Mouse (Mus musculus) R1 (cell line): ENCODE measurements around the gene Acads.
"Not testable (repeated sequence)": the region's sequence is repeated elsewhere in the genome, so short reads cannot be mapped to it uniquely, and the experiment has no call there.

Experiments used
- DNase-seq: peaks from one replicate; pipeline ENCODE4 v3.0.0-alpha.2; 2018; ENCODE audit warnings: low read depth, low spot score

Acads gene

GRCm38 (mm10) chr5:115073306-115073705, 45.8 kb downstream of the Acads start:
- not testable (repeated sequence) for DNase-seq

GRCm38 (mm10) chr5:115072143-115072542, 47.0 kb downstream of the Acads start:
- no peak for DNase-seq

- no peak for DNase-seq
Measured at GRCm38 (mm10) chr5:115071096-115071901, 47.8 kb downstream of the Acads start.

GRCm38 (mm10) chr5:115070457-115070856, 48.7 kb downstream of the Acads start:
- DNase-seq, result no peak

GRCm38 (mm10) chr5:115069611-115070010, 49.5 kb downstream of the Acads start:
- DNase-seq, result no peak

- DNase-seq, result peak; percentile 35
Measured at GRCm38 (mm10) chr5:115068671-115069421, 50.3 kb downstream of the Acads start.

- DNase-seq, result no peak
Measured at GRCm38 (mm10) chr5:115066245-115066644, 52.9 kb downstream of the Acads start.

- DNase-seq, result no peak
Measured at GRCm38 (mm10) chr5:115063391-115063790, 55.8 kb downstream of the Acads start.

- DNase-seq, result no peak
Measured at GRCm38 (mm10) chr5:115062566-115062965, 56.6 kb downstream of the Acads start.

GRCm38 (mm10) chr5:115060977-115061376, 58.2 kb downstream of the Acads start:
- no peak for DNase-seq
